Mouse (Mus musculus) liver, embryonic 11.5 days (tissue): ENCODE measurements around the gene Eif3d. TPM values are rescaled to one million over a fixed set of nuclear protein-coding genes. Genes with fewer than 3 reads are reported as not detected.

Experiments used
- ATAC-seq: fragments of 200-750 bp; cut with Nextera tagmentation; replicated peaks from 2 replicates; pipeline ENCODE4 v1.8.0; 2017; ENCODE audit warnings: moderate number of reproducible peaks, mild to moderate bottlenecking, moderate TSS enrichment, moderate library complexity; ENCODE audit not compliant: low FRiP score
- DNase-seq: peaks from one replicate; pipeline ENCODE4 v3.0.0-alpha.2; 2017; ENCODE audit warnings: low spot score
- H3K27ac ChIP-seq: fragments of 300-500 bp; sonication (generic); 2 replicates; pipeline ENCODE4 v1.5.1; 2014; ENCODE audit warnings: mild to moderate bottlenecking, low read depth, low read length, control low read depth
- H3K27me3 ChIP-seq: fragments of 300-500 bp; sonication (generic); replicated peaks from 2 replicates; pipeline ENCODE4 v1.6.1; 2014; ENCODE audit warnings: low read length, mixed read lengths; ENCODE audit not compliant: control insufficient read depth, insufficient read depth
- H3K36me3 ChIP-seq: fragments of 300-500 bp; sonication (generic); 2 replicates; pipeline ENCODE4 v1.6.1; 2014; ENCODE audit warnings: mild to moderate bottlenecking, low read length, moderate library complexity, mixed read lengths; ENCODE audit not compliant: control insufficient read depth, insufficient read depth
- H3K4me1 ChIP-seq: fragments of 300-500 bp; sonication (generic); replicated peaks from 2 replicates; pipeline ENCODE4 v1.6.1; 2014; ENCODE audit warnings: low read length, mixed read lengths; ENCODE audit not compliant: control insufficient read depth, insufficient read depth
- H3K4me2 ChIP-seq: fragments of 300-500 bp; sonication (generic); 2 replicates; pipeline ENCODE4 v1.6.1; 2014; ENCODE audit warnings: mild to moderate bottlenecking, control low read depth, moderate library complexity
- H3K4me3 ChIP-seq: fragments of 300-500 bp; sonication (generic); 2 replicates; pipeline ENCODE4 v1.5.1; 2014; ENCODE audit warnings: low read depth, low read length, control low read depth
- H3K9ac ChIP-seq: fragments of 300-500 bp; sonication (generic); 2 replicates; pipeline ENCODE4 v1.6.1; 2014; ENCODE audit warnings: low read depth, low read length, control low read depth
- H3K9me3 ChIP-seq: fragments of 300-500 bp; sonication (generic); 2 replicates; pipeline ENCODE4 v1.6.1; 2016; ENCODE audit warnings: low read length, inconsistent platforms, mixed read lengths; ENCODE audit not compliant: control insufficient read depth
- WGBS: fragments of 180-500 bp; shearing (Covaris S2); extraction: QIAGEN DNeasy Blood & Tissue Kit; methylation state at CpG from one replicate; pipeline ENCODE4 v1.1.7; 2014; 5-methylcytosine and 5-hydroxymethylcytosine counted together
- polyA plus RNA-seq: library from polyadenylated mRNA; unstranded; fragments of >200 nt; fragmentation: Nextera tagmentation; extraction: Ambion mirVana; gene quantifications from 2 replicates; pipeline ENCODE4 v1.2.1, GENCODE M21; 2014

The Eif3d gene
- polyA plus RNA-seq, 1 experiment from 2014 or later, result 327 TPM

GRCm38 (mm10) chr15:77921636-77922035 lies 49.0 kb downstream of the Eif3d start:
- H3K4me2 ChIP-seq, result no peak overlapping the region
- H3K4me3 ChIP-seq, result no peak overlapping the region
- H3K27me3 ChIP-seq, result no peaks in the 10 kb centered on the region
- 80% methylated on average over 6 of the region's 6 CpGs for WGBS
- H3K27ac ChIP-seq, result no peak overlapping the region
- DNase-seq (no peak), ATAC-seq (no peak)
- H3K4me1 ChIP-seq, result no peaks in the 10 kb centered on the region
- no peak overlapping the region for H3K9ac ChIP-seq
- H3K36me3 ChIP-seq, result peaks cover 42% of the 10 kb centered on the region
- no peaks in the 10 kb centered on the region for H3K9me3 ChIP-seq

DNA sequence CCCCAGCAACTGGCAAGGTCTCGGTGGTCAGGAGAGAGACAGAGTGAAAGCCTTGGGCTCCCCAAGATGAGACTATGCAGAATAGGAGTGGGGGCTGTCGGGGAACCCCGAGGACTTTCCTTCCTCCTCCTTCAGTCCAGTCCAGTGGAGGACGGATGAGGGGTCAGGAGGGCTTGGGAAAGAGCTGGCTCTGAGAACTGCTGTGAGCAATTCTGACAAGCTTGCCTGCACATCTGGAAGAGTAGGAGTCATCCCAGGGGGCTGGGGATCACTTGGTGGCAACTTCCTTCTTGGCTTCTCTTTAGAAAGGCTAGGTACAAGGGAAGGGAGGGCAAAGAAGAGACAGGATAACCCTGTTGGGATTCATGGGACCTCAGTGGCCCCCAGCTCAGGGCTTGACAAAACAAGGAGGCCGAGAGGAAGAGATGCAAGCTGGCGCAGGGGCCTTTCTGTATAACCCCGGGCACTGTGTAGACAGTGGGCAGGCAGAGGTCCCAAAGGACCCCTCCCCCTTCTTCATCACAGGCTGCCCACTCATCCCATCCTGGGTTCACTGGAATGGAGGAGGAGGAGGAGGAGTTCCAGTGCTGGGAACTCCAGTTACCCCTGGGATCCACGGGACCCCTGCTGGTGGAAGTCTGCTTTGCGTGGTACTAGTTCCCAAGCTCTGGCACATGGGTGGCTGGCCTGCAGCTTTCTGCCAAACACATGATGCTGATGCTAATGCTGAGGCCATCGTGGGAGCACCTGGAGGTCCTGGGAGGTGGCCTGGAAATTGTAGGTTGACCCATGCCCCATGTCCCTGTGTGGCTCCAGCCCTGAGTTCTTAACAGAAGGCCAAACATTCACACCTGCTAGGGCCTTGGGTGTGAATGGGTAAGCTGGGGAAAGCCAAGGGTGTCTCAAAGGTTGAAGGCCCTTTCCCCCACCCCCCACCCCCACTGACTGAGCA lies 49.8 kb downstream of the Eif3d start:
- DNase-seq (no peak), ATAC-seq (no peak)
- no peak overlapping the region for H3K4me3 ChIP-seq
- no peaks in the 10 kb centered on the region for H3K4me1 ChIP-seq
- H3K9me3 ChIP-seq, result no peaks in the 10 kb centered on the region
- H3K36me3 ChIP-seq, result peaks cover 43% of the 10 kb centered on the region
- no peak overlapping the region for H3K9ac ChIP-seq
- H3K27me3 ChIP-seq, result no peaks in the 10 kb centered on the region
- no peak overlapping the region for H3K4me2 ChIP-seq
- 85% methylated on average over 10 of the region's 10 CpGs for WGBS
- H3K27ac ChIP-seq, result no peak overlapping the region; the same call in 1 of the 2 replicates

DNA sequence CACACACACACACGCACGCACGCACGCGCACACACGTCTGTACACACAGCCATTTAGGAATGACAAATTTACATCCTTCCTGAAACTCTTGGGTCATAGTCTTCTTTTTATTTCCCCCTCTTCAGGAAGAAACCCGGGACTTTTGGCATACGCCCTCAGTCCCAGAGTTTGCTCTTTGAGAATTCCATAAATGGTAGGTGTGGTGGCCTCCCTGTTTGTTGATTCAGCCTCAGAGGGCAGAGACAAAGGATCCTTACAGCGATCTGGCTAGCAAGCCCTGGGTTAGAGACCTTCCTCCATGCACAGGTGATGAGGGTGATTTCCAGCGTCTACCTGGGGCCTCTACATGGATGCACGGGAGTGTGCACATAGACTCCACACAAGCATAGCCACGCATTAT lies 51.2 kb downstream of the Eif3d start:
- Histone ChIP-seq H3K9ac (no peak overlapping the region), H3K27me3 (no peaks in the 10 kb centered on the region), H3K36me3 (peaks cover 49% of the 10 kb centered on the region), H3K27ac (no peak overlapping the region), H3K4me3 (no peak overlapping the region), H3K4me2 (no peak overlapping the region), H3K4me1 (no peaks in the 10 kb centered on the region), H3K9me3 (no peaks in the 10 kb centered on the region)
- no peak for ATAC-seq
- DNase-seq, result no peak
- 90% methylated on average over 12 of the region's 12 CpGs for WGBS

- Histone ChIP-seq H3K27ac (no peak overlapping the region), H3K4me1 (0 out of 2 replicates have a peak, but pooled peaks cover 7% of the 10 kb centered on the region), H3K4me3 (no peak overlapping the region), H3K9ac (no peak overlapping the region), H3K27me3 (no peaks in the 10 kb centered on the region), H3K4me2 (no peak overlapping the region), H3K9me3 (no peaks in the 10 kb centered on the region), H3K36me3 (peaks cover 34% of the 10 kb centered on the region)
- ATAC-seq (peak; percentile 40; the same call in 1 of the 2 replicates), DNase-seq (peak; percentile 80)
- 35% methylated on average over 8 of the region's 8 CpGs for WGBS
Measured at GRCm38 (mm10) chr15:77916851-77917544, 53.6 kb downstream of the Eif3d start.

DNA sequence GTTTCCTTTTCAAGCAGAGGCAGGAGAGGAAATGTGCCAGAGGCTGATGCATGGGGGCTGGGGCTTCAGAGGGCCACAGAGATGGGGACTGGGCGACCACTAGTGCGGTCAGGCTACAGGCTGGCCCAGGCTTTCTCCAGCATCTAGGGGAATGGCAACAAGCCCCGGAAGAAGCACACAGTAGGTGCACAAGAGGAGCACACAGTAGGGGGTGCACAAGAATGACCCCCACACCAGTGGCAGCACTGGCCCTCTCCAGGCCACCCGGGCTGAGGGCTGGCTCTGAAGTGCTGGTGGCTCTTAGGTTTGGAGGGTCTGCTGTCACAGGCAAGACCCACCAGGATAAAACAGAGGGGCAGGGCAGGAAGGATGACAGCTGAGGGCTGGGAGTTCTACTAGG lies 55.3 kb downstream of the Eif3d start:
- Histone ChIP-seq H3K36me3 (peaks cover 23% of the 10 kb centered on the region), H3K9ac (no peak overlapping the region), H3K4me3 (no peak overlapping the region), H3K27ac (no peak overlapping the region), H3K4me2 (no peak overlapping the region), H3K4me1 (peaks cover 12% of the 10 kb centered on the region), H3K27me3 (no peaks in the 10 kb centered on the region), H3K9me3 (no peaks in the 10 kb centered on the region)
- no peak for ATAC-seq
- 85% methylated on average over 4 of the region's 4 CpGs for WGBS
- DNase-seq, result no peak

- Histone ChIP-seq H3K9ac (no peak overlapping the region), H3K9me3 (no peaks in the 10 kb centered on the region), H3K27ac (no peak overlapping the region), H3K4me2 (no peak overlapping the region), H3K27me3 (no peaks in the 10 kb centered on the region), H3K4me3 (no peak overlapping the region), H3K4me1 (peaks cover 12% of the 10 kb centered on the region), H3K36me3 (peaks cover 21% of the 10 kb centered on the region)
- DNase-seq (no peak), ATAC-seq (no peak)
- 85% methylated on average over 3 of the region's 3 CpGs for WGBS
Measured at GRCm38 (mm10) chr15:77914507-77914906, 56.1 kb downstream of the Eif3d start.

GRCm38 (mm10) chr15:77913054-77913453 lies 57.6 kb downstream of the Eif3d start:
- Histone ChIP-seq H3K4me2 (no peak overlapping the region), H3K4me3 (no peak overlapping the region), H3K9me3 (no peaks in the 10 kb centered on the region), H3K27me3 (no peaks in the 10 kb centered on the region), H3K27ac (peak overlapping the region; percentile 40), H3K4me1 (peaks cover 12% of the 10 kb centered on the region), H3K36me3 (peaks cover 16% of the 10 kb centered on the region), H3K9ac (no peak overlapping the region)
- DNase-seq (no peak), ATAC-seq (no peak)
- 79% methylated on average over 8 of the region's 8 CpGs for WGBS

DNA sequence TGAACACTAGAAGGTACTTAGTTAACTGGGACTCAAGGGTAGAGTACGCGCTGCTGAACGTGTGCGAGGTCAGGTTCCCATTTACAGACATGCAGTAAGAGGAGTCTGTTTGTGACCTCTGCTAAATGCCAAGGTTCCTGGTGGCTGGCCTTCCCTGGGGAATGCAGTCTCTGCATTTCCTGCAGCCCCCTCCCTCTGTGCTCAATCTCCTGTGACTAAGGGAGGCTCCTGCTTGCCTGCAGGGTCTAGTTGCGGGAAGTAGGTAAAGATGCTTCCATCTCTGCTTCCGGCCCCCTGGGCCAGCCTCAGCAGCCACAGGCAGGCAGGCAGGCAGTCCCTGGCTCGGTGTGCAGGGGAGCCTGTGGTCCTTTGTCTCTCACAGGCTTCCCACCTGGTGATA lies 58.0 kb downstream of the Eif3d start:
- Histone ChIP-seq H3K4me2 (no peak overlapping the region), H3K4me1 (peaks cover 12% of the 10 kb centered on the region), H3K36me3 (peaks cover 16% of the 10 kb centered on the region), H3K27me3 (no peaks in the 10 kb centered on the region), H3K27ac (peak overlapping the region; percentile 40; the same call in 1 of the 2 replicates), H3K9ac (no peak overlapping the region), H3K4me3 (no peak overlapping the region), H3K9me3 (no peaks in the 10 kb centered on the region)
- WGBS, result 48% methylated on average over 7 of the region's 7 CpGs
- DNase-seq, result no peak
- no peak for ATAC-seq
